Mouse (Mus musculus) forelimb bud, embryonic 11.5 days (tissue): ENCODE data around the gene Stxbp6.

ENCODE experiments used
- DNase-seq: peaks from one replicate; pipeline ENCODE4 v3.0.0-alpha.2; 2012; ENCODE audit warnings: low read depth, low spot score

Gene Stxbp6

GRCm38 (mm10) chr12:44996897-44997296, 77.6 kb downstream of the Stxbp6 start:
- DNase-seq: no peak

- DNase-seq: no peak
Measured at GRCm38 (mm10) chr12:44996274-44996673, 78.2 kb downstream of the Stxbp6 start.

- DNase-seq: no peak
Measured at GRCm38 (mm10) chr12:44993391-44993790, 81.1 kb downstream of the Stxbp6 start.

GRCm38 (mm10) chr12:44992847-44993246, 81.7 kb downstream of the Stxbp6 start:
- no peak for DNase-seq

GRCm38 (mm10) chr12:44990379-44990778, 84.1 kb downstream of the Stxbp6 start:
- no peak for DNase-seq

GRCm38 (mm10) chr12:44989011-44989410, 85.5 kb downstream of the Stxbp6 start:
- no peak for DNase-seq

GRCm38 (mm10) chr12:44987762-44988161, 86.7 kb downstream of the Stxbp6 start:
- DNase-seq: no peak

GRCm38 (mm10) chr12:44979316-44979848, 95.1 kb downstream of the Stxbp6 start:
- DNase-seq: no peak

GRCm38 (mm10) chr12:44975266-44975665, 99.2 kb downstream of the Stxbp6 start:
- DNase-seq: no peak

- no peak for DNase-seq
Measured at GRCm38 (mm10) chr12:44971477-44971876, 103.0 kb downstream of the Stxbp6 start.

GRCm38 (mm10) chr12:44967448-44967847, 107.1 kb downstream of the Stxbp6 start:
- DNase-seq: no peak

- no peak for DNase-seq
Measured at GRCm38 (mm10) chr12:44957474-44957873, 117.0 kb downstream of the Stxbp6 start.

- DNase-seq: no peak
Measured at GRCm38 (mm10) chr12:44953121-44953520, 121.4 kb downstream of the Stxbp6 start.

- DNase-seq: no peak
Measured at GRCm38 (mm10) chr12:44952072-44952471, 122.4 kb downstream of the Stxbp6 start.

- no peak for DNase-seq
Measured at GRCm38 (mm10) chr12:44950559-44950958, 124.0 kb downstream of the Stxbp6 start.

- no peak for DNase-seq
Measured at GRCm38 (mm10) chr12:44947823-44948222, 126.7 kb downstream of the Stxbp6 start.

GRCm38 (mm10) chr12:44940325-44940724, 134.2 kb downstream of the Stxbp6 start:
- no peak for DNase-seq

- DNase-seq: no peak
Measured at GRCm38 (mm10) chr12:44939106-44939505, 135.4 kb downstream of the Stxbp6 start.

GRCm38 (mm10) chr12:44932954-44933353, 141.6 kb downstream of the Stxbp6 start:
- no peak for DNase-seq

- no peak for DNase-seq
Measured at GRCm38 (mm10) chr12:44931716-44932115, 142.8 kb downstream of the Stxbp6 start.

GRCm38 (mm10) chr12:44928456-44928855, 146.1 kb downstream of the Stxbp6 start:
- DNase-seq: no peak

- DNase-seq: no peak
Measured at GRCm38 (mm10) chr12:44925901-44926300, 148.6 kb downstream of the Stxbp6 start.

GRCm38 (mm10) chr12:44923273-44923672, 151.2 kb downstream of the Stxbp6 start:
- no peak for DNase-seq

- no peak for DNase-seq
Measured at GRCm38 (mm10) chr12:44922241-44922640, 152.3 kb downstream of the Stxbp6 start.
